Mouse (Mus musculus) heart, embryonic 16.5 days (tissue): ENCODE results near the gene Tnf. TPM values are rescaled to one million over a fixed set of nuclear protein-coding genes. Genes with fewer than 3 reads are reported as not detected.

Experiments
- ATAC-seq: fragments of 200-750 bp; cut with Nextera tagmentation; replicated peaks from 2 replicates; pipeline ENCODE4 v1.8.0; 2017; ENCODE audit warnings: moderate number of reproducible peaks; ENCODE audit not compliant: insufficient read depth, low FRiP score; ENCODE audit errors: extremely low read depth
- H3K27ac ChIP-seq: fragments of 300-500 bp; sonication (generic); 2 replicates; pipeline ENCODE4 v1.5.1; 2014; ENCODE audit warnings: mild to moderate bottlenecking, low read length, control low read depth, moderate library complexity
- H3K27me3 ChIP-seq: fragments of 300-500 bp; sonication (generic); 2 replicates; pipeline ENCODE4 v1.6.1; 2014; ENCODE audit warnings: low read length, mixed read lengths; ENCODE audit not compliant: control insufficient read depth, insufficient read depth
- H3K36me3 ChIP-seq: fragments of 300-500 bp; sonication (generic); 2 replicates; pipeline ENCODE4 v1.6.1; 2014; ENCODE audit not compliant: control insufficient read depth, insufficient read depth
- H3K4me1 ChIP-seq: fragments of 300-500 bp; sonication (generic); 2 replicates; pipeline ENCODE4 v1.6.1; 2014; ENCODE audit warnings: low read length, mixed read lengths; ENCODE audit not compliant: control insufficient read depth, insufficient read depth
- H3K4me2 ChIP-seq: fragments of 300-500 bp; sonication (generic); 2 replicates; pipeline ENCODE4 v1.6.1; 2014; ENCODE audit warnings: low read depth, mild to moderate bottlenecking, control low read depth, low read length
- H3K4me3 ChIP-seq: fragments of 300-500 bp; sonication (generic); 2 replicates; pipeline ENCODE4 v1.5.1; 2014; ENCODE audit warnings: mild to moderate bottlenecking, control low read depth, low read length
- H3K9ac ChIP-seq: fragments of 300-500 bp; sonication (generic); 2 replicates; pipeline ENCODE4 v1.6.1; 2014; ENCODE audit warnings: low read length, control low read depth
- H3K9me3 ChIP-seq: fragments of 300-500 bp; sonication (generic); replicated peaks from 2 replicates; pipeline ENCODE4 v1.6.1; 2016; ENCODE audit warnings: low read length; ENCODE audit not compliant: control insufficient read depth
- WGBS: fragments of 180-500 bp; shearing (Covaris S2); extraction: QIAGEN DNeasy Blood & Tissue Kit; methylation state at CpG from one replicate; pipeline ENCODE4 v1.1.7; 2014; 5-methylcytosine and 5-hydroxymethylcytosine counted together
- polyA plus RNA-seq: library from polyadenylated mRNA; unstranded; fragments of >200 nt; fragmentation: Nextera tagmentation; extraction: Ambion mirVana; gene quantifications from 2 replicates; pipeline ENCODE4 v1.2.1, GENCODE M21; 2015

The Tnf gene
- polyA plus RNA-seq, 1 experiment from 2014 or later = 0.33 TPM

GRCm38 (mm10) chr17:35164568-35165450 is 37.0 kb downstream of the Tnf start, which contains the start of gene Prrc2a:
Gene Prrc2a, minus strand, starts transcription at chr17:35164897.
- Histone ChIP-seq H3K4me3 (peak within 1 kb of the TSS; percentile 90), H3K27ac (peak within 1 kb of the TSS; percentile 95), H3K36me3 (peaks cover 24% of the 10 kb centered on the region), H3K4me2 (peak within 1 kb of the TSS; percentile 88), H3K4me1 (peaks cover 23% of the 10 kb centered on the region), H3K9ac (peak within 1 kb of the TSS; percentile 100), H3K9me3 (no peaks in the 10 kb centered on the region), H3K27me3 (no peaks in the 10 kb centered on the region)
- under 1% methylated on average over 68 of the region's 89 CpGs for WGBS
- ATAC-seq = peak; percentile 95

DNA sequence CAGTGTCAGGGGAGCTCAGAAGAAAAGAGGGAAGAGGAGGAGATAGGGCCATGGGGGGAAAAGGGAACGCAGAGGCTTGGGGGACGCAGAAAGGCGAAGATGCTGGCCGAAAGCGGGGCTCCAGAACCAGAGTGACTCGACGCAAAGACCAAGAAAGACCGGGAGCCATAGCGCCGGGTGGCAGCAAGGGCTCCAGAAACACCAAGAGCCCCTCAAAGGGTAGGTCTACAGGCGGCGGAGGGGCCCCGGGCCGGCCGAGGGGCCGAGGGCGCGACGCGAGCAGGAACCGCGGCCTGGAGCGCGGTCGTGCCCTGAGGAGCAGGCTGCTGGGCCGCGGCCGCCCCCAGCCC is 37.6 kb downstream of the Tnf start:
- Histone ChIP-seq H3K36me3 (peaks cover 30% of the 10 kb centered on the region), H3K4me2 (peak overlapping the region; percentile 88), H3K9ac (peak overlapping the region; percentile 100), H3K27me3 (no peaks in the 10 kb centered on the region), H3K4me3 (peak overlapping the region; percentile 90), H3K4me1 (peaks cover 23% of the 10 kb centered on the region), H3K9me3 (no peaks in the 10 kb centered on the region), H3K27ac (peak overlapping the region; percentile 95)
- WGBS = 0% methylated on average over 24 of the region's 28 CpGs
- ATAC-seq = no peak

DNA sequence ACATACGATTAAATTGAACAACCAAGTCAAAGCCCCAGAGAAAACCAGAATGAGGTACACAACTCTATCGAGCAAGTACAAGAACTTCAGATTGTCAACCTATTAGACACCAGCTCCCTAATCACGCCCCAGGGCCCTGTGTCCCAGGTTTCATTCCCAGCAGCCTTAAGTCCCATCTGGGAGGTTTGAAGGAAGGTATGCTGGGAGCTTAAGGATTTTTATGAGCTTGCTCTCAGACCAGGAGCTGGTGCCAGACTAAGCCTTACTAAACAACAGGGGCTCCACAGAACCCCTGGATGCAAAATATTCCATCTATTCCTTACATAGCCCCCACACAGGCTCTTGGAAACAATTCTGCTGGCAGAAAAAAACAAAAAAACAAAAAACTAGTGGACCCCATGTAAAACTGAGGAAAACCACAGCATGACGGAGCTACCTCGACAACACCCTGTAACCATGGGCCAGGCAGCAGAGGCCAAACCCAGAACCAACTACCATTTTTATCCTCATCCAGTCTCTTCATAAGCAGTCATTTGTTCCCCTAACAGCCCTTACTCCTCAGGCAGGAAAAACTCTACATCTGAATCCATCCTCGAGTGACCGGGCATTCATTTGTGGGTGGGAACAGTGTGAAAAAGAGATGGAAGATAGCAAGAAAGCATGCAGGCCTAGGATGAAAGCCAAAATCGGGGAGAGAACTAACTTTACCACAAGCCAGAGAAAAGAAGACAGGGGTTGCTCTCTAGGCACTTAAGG is 38.3 kb downstream of the Tnf start:
- peaks cover 37% of the 10 kb centered on the region for H3K36me3 ChIP-seq
- H3K4me3 ChIP-seq = peak overlapping the region; percentile 90
- 5% methylated on average over 8 of the region's 8 CpGs for WGBS
- peak overlapping the region; percentile 100 for H3K9ac ChIP-seq
- peaks cover 23% of the 10 kb centered on the region for H3K4me1 ChIP-seq
- no peak for ATAC-seq
- no peaks in the 10 kb centered on the region for H3K9me3 ChIP-seq
- peak overlapping the region; percentile 95 for H3K27ac ChIP-seq
- no peaks in the 10 kb centered on the region for H3K27me3 ChIP-seq
- peak overlapping the region; percentile 88 for H3K4me2 ChIP-seq

GRCm38 (mm10) chr17:35162730-35163129 is 39.1 kb downstream of the Tnf start:
- H3K9ac ChIP-seq = peak overlapping the region; percentile 100
- peaks cover 23% of the 10 kb centered on the region for H3K4me1 ChIP-seq
- 0 out of 2 replicates have a peak overlapping the region, but pooled peaks have one; percentile 4 for H3K27ac ChIP-seq
- WGBS = 31% methylated on average over 12 of the region's 12 CpGs
- no peak for ATAC-seq
- H3K9me3 ChIP-seq = no peaks in the 10 kb centered on the region
- H3K4me2 ChIP-seq = peak overlapping the region; percentile 88
- peak overlapping the region; percentile 90 for H3K4me3 ChIP-seq
- H3K36me3 ChIP-seq = peaks cover 44% of the 10 kb centered on the region
- no peaks in the 10 kb centered on the region for H3K27me3 ChIP-seq

GRCm38 (mm10) chr17:35162121-35162520 is 39.7 kb downstream of the Tnf start:
- WGBS = 56% methylated on average over 14 of the region's 14 CpGs
- Histone ChIP-seq H3K9me3 (no peaks in the 10 kb centered on the region), H3K36me3 (peaks cover 50% of the 10 kb centered on the region), H3K9ac (peak overlapping the region; percentile 100), H3K4me2 (peak overlapping the region; percentile 88), H3K27me3 (no peaks in the 10 kb centered on the region), H3K4me3 (peak overlapping the region; percentile 90), H3K4me1 (peaks cover 23% of the 10 kb centered on the region), H3K27ac (no peak overlapping the region)
- ATAC-seq = no peak

GRCm38 (mm10) chr17:35161421-35161820 is 40.4 kb downstream of the Tnf start:
- H3K4me3 ChIP-seq = no peak overlapping the region
- 0 out of 2 replicates have a peak overlapping the region, but pooled peaks have one; percentile 4 for H3K4me2 ChIP-seq
- H3K4me1 ChIP-seq = peaks cover 23% of the 10 kb centered on the region
- no peaks in the 10 kb centered on the region for H3K9me3 ChIP-seq
- ATAC-seq = no peak
- H3K9ac ChIP-seq = no peak overlapping the region
- H3K27ac ChIP-seq = no peak overlapping the region
- H3K36me3 ChIP-seq = peaks cover 57% of the 10 kb centered on the region
- H3K27me3 ChIP-seq = no peaks in the 10 kb centered on the region
- 77% methylated on average over 11 of the region's 11 CpGs for WGBS

DNA sequence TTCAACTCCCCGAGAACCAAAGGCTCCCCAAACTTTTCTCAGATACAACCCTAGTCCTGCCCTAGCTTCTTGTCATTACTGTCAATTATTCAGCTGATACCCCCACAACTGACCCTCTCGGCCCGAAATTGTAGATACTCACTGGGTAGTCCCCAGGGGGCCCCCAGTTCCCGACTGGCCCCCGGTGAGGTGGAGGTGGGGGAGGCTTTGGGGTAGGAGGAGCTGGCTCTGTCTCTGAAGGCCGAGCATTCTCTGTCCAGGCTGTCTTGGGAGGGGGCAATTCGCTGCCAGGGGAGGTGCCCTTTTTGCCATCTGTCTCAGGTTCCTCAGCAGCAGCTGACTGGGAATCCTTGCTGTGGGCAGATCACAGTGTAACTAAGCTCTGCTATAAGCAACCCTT is 42.2 kb downstream of the Tnf start:
- no peaks in the 10 kb centered on the region for H3K27me3 ChIP-seq
- no peak overlapping the region for H3K4me2 ChIP-seq
- peaks cover 16% of the 10 kb centered on the region for H3K4me1 ChIP-seq
- H3K36me3 ChIP-seq = peaks cover 75% of the 10 kb centered on the region
- H3K9ac ChIP-seq = no peak overlapping the region
- H3K9me3 ChIP-seq = no peaks in the 10 kb centered on the region
- H3K4me3 ChIP-seq = no peak overlapping the region
- no peak for ATAC-seq
- 82% methylated on average over 7 of the region's 7 CpGs for WGBS
- no peak overlapping the region for H3K27ac ChIP-seq

- peaks cover 81% of the 10 kb centered on the region for H3K36me3 ChIP-seq
- H3K4me2 ChIP-seq = no peak overlapping the region
- no peak overlapping the region for H3K4me3 ChIP-seq
- no peak for ATAC-seq
- H3K9ac ChIP-seq = no peak overlapping the region
- H3K9me3 ChIP-seq = no peaks in the 10 kb centered on the region
- no peak overlapping the region for H3K27ac ChIP-seq
- 90% methylated on average over 16 of the region's 16 CpGs for WGBS
- H3K27me3 ChIP-seq = no peaks in the 10 kb centered on the region
- peaks cover 16% of the 10 kb centered on the region for H3K4me1 ChIP-seq
These were observed 42.8 kb downstream of the Tnf start for GRCm38 (mm10) chr17:35158850-35159593.
